Mouse (Mus musculus): ENCODE measurements around the gene Exoc2. TPM values are rescaled to one million over a fixed set of nuclear protein-coding genes. Genes with fewer than 3 reads are reported as not detected.

Exoc2 gene
- polyA plus RNA-seq, 1 experiment from 2014 or later: 36.0 TPM

GRCm38 (mm10) chr13:30902286-30902685, 71.6 kb downstream of the Exoc2 start:
- H3K4me1 ChIP-seq (ENCODE audit: control insufficient read depth, insufficient read depth, low read length): no peaks in the 10 kb centered on the region
- ATAC-seq (ENCODE audit: insufficient number of reproducible peaks, insufficient read depth, low FRiP score, low read depth): no peak
- no peaks in the 10 kb centered on the region for H3K27me3 ChIP-seq (ENCODE audit: control insufficient read depth, insufficient read depth, low read length)
- H3K36me3 ChIP-seq (ENCODE audit: control insufficient read depth, insufficient read depth, low read length): peaks cover 10% of the 10 kb centered on the region; the same call in 1 of the 2 replicates
- H3K4me2 ChIP-seq (replicated peaks; ENCODE audit: low read depth, low read length): no peak overlapping the region
- H3K9ac ChIP-seq (replicated peaks; ENCODE audit: low read depth, low read length): no peak overlapping the region
- H3K27ac ChIP-seq (ENCODE audit: low read length): no peak overlapping the region
- WGBS: 63% methylated on average over 2 of the region's 2 CpGs
- no peak overlapping the region for H3K4me3 ChIP-seq (ENCODE audit: low read depth, low read length)
- H3K9me3 ChIP-seq (ENCODE audit: control insufficient read depth, low read depth, low read length): no peaks in the 10 kb centered on the region

GRCm38 (mm10) chr13:30901387-30902041, 72.4 kb downstream of the Exoc2 start:
- H3K9ac ChIP-seq (replicated peaks; ENCODE audit: low read depth, low read length): no peak overlapping the region
- ATAC-seq (ENCODE audit: insufficient number of reproducible peaks, insufficient read depth, low FRiP score, low read depth): no peak
- 85% methylated on average over 7 of the region's 7 CpGs for WGBS

GRCm38 (mm10) chr13:30894015-30894634, 79.8 kb downstream of the Exoc2 start:
- ATAC-seq (ENCODE audit: insufficient number of reproducible peaks, insufficient read depth, low FRiP score, low read depth): no peak
- 63% methylated on average over 6 of the region's 6 CpGs for WGBS
- no peak overlapping the region for H3K27ac ChIP-seq (ENCODE audit: low read length)
- no peaks in the 10 kb centered on the region for H3K9me3 ChIP-seq (ENCODE audit: control insufficient read depth, low read depth, low read length)
- H3K27me3 ChIP-seq (ENCODE audit: control insufficient read depth, insufficient read depth, low read length): no peaks in the 10 kb centered on the region
- peaks cover 8% of the 10 kb centered on the region; the same call in 1 of the 2 replicates for H3K36me3 ChIP-seq (ENCODE audit: control insufficient read depth, insufficient read depth, low read length)
- H3K4me1 ChIP-seq (ENCODE audit: control insufficient read depth, insufficient read depth, low read length): no peaks in the 10 kb centered on the region
- H3K4me3 ChIP-seq (ENCODE audit: low read depth, low read length): no peak overlapping the region
- H3K9ac ChIP-seq (replicated peaks; ENCODE audit: low read depth, low read length): no peak overlapping the region
- H3K4me2 ChIP-seq (replicated peaks; ENCODE audit: low read depth, low read length): no peak overlapping the region

More at GRCm38 (mm10) chr13:30901387-30902041, 72.4 kb downstream of the Exoc2 start:
- no peak overlapping the region for H3K27ac ChIP-seq (ENCODE audit: low read length)
- peaks cover 10% of the 10 kb centered on the region; the same call in 1 of the 2 replicates for H3K36me3 ChIP-seq (ENCODE audit: control insufficient read depth, insufficient read depth, low read length)
- H3K27me3 ChIP-seq (ENCODE audit: control insufficient read depth, insufficient read depth, low read length): no peaks in the 10 kb centered on the region
- H3K4me3 ChIP-seq (ENCODE audit: low read depth, low read length): no peak overlapping the region
- H3K4me1 ChIP-seq (ENCODE audit: control insufficient read depth, insufficient read depth, low read length): no peaks in the 10 kb centered on the region
- H3K4me2 ChIP-seq (replicated peaks; ENCODE audit: low read depth, low read length): no peak overlapping the region
- no peaks in the 10 kb centered on the region for H3K9me3 ChIP-seq (ENCODE audit: control insufficient read depth, low read depth, low read length)

GRCm38 (mm10) chr13:30892315-30892714, 81.6 kb downstream of the Exoc2 start:
- peaks cover 4% of the 10 kb centered on the region; the same call in 1 of the 2 replicates for H3K36me3 ChIP-seq (ENCODE audit: control insufficient read depth, insufficient read depth, low read length)
- ATAC-seq (ENCODE audit: insufficient number of reproducible peaks, insufficient read depth, low FRiP score, low read depth): no peak
- WGBS: 55% methylated on average over 4 of the region's 4 CpGs
- no peaks in the 10 kb centered on the region for H3K4me1 ChIP-seq (ENCODE audit: control insufficient read depth, insufficient read depth, low read length)
- no peak overlapping the region for H3K9ac ChIP-seq (replicated peaks; ENCODE audit: low read depth, low read length)
- H3K4me3 ChIP-seq (ENCODE audit: low read depth, low read length): no peak overlapping the region
- no peaks in the 10 kb centered on the region for H3K9me3 ChIP-seq (ENCODE audit: control insufficient read depth, low read depth, low read length)
- H3K27me3 ChIP-seq (ENCODE audit: control insufficient read depth, insufficient read depth, low read length): no peaks in the 10 kb centered on the region
- H3K4me2 ChIP-seq (replicated peaks; ENCODE audit: low read depth, low read length): no peak overlapping the region
- no peak overlapping the region for H3K27ac ChIP-seq (ENCODE audit: low read length)

- Histone ChIP-seq H3K36me3 (ENCODE audit: control insufficient read depth, insufficient read depth, low read length) (peaks cover 4% of the 10 kb centered on the region; the same call in 1 of the 2 replicates), H3K4me2 (replicated peaks; ENCODE audit: low read depth, low read length) (no peak overlapping the region), H3K27me3 (ENCODE audit: control insufficient read depth, insufficient read depth, low read length) (no peaks in the 10 kb centered on the region), H3K27ac (ENCODE audit: low read length) (no peak overlapping the region), H3K4me1 (ENCODE audit: control insufficient read depth, insufficient read depth, low read length) (no peaks in the 10 kb centered on the region), H3K4me3 (ENCODE audit: low read depth, low read length) (no peak overlapping the region), H3K9ac (replicated peaks; ENCODE audit: low read depth, low read length) (no peak overlapping the region), H3K9me3 (ENCODE audit: control insufficient read depth, low read depth, low read length) (no peaks in the 10 kb centered on the region)
- 69% methylated on average over 5 of the region's 5 CpGs for WGBS
- ATAC-seq (ENCODE audit: insufficient number of reproducible peaks, insufficient read depth, low FRiP score, low read depth): no peak
Observed at GRCm38 (mm10) chr13:30891223-30891622, 82.7 kb downstream of the Exoc2 start.

GRCm38 (mm10) chr13:30888480-30888879, 85.4 kb downstream of the Exoc2 start:
- 16% methylated on average over 3 of the region's 3 CpGs for WGBS
- Histone ChIP-seq H3K9ac (replicated peaks; ENCODE audit: low read depth, low read length) (no peak overlapping the region), H3K36me3 (ENCODE audit: control insufficient read depth, insufficient read depth, low read length) (peaks cover 8% of the 10 kb centered on the region; the same call in 1 of the 2 replicates), H3K4me1 (ENCODE audit: control insufficient read depth, insufficient read depth, low read length) (no peaks in the 10 kb centered on the region), H3K4me2 (replicated peaks; ENCODE audit: low read depth, low read length) (no peak overlapping the region), H3K27ac (ENCODE audit: low read length) (no peak overlapping the region), H3K4me3 (ENCODE audit: low read depth, low read length) (no peak overlapping the region), H3K27me3 (ENCODE audit: control insufficient read depth, insufficient read depth, low read length) (no peaks in the 10 kb centered on the region), H3K9me3 (ENCODE audit: control insufficient read depth, low read depth, low read length) (no peaks in the 10 kb centered on the region)
- no peak for ATAC-seq (ENCODE audit: insufficient number of reproducible peaks, insufficient read depth, low FRiP score, low read depth)

GRCm38 (mm10) chr13:30880310-30880709, 93.6 kb downstream of the Exoc2 start:
- Histone ChIP-seq H3K27ac (ENCODE audit: low read length) (no peak overlapping the region), H3K4me1 (ENCODE audit: control insufficient read depth, insufficient read depth, low read length) (no peaks in the 10 kb centered on the region), H3K9ac (replicated peaks; ENCODE audit: low read depth, low read length) (no peak overlapping the region), H3K4me3 (ENCODE audit: low read depth, low read length) (no peak overlapping the region), H3K36me3 (ENCODE audit: control insufficient read depth, insufficient read depth, low read length) (peaks cover 6% of the 10 kb centered on the region; the same call in 1 of the 2 replicates), H3K9me3 (ENCODE audit: control insufficient read depth, low read depth, low read length) (no peaks in the 10 kb centered on the region), H3K27me3 (ENCODE audit: control insufficient read depth, insufficient read depth, low read length) (no peaks in the 10 kb centered on the region), H3K4me2 (replicated peaks; ENCODE audit: low read depth, low read length) (no peak overlapping the region)
- WGBS: 90% methylated on average over 5 of the region's 5 CpGs
- ATAC-seq (ENCODE audit: insufficient number of reproducible peaks, insufficient read depth, low FRiP score, low read depth): no peak

- WGBS: 79% methylated on average over 1 of the region's 1 CpGs
- H3K4me1 ChIP-seq (ENCODE audit: control insufficient read depth, insufficient read depth, low read length): no peaks in the 10 kb centered on the region
- H3K4me2 ChIP-seq (replicated peaks; ENCODE audit: low read depth, low read length): no peak overlapping the region
- H3K36me3 ChIP-seq (ENCODE audit: control insufficient read depth, insufficient read depth, low read length): peaks cover 6% of the 10 kb centered on the region; the same call in 1 of the 2 replicates
- no peak for ATAC-seq (ENCODE audit: insufficient number of reproducible peaks, insufficient read depth, low FRiP score, low read depth)
- no peak overlapping the region for H3K9ac ChIP-seq (replicated peaks; ENCODE audit: low read depth, low read length)
- no peaks in the 10 kb centered on the region for H3K27me3 ChIP-seq (ENCODE audit: control insufficient read depth, insufficient read depth, low read length)
- no peak overlapping the region for H3K27ac ChIP-seq (ENCODE audit: low read length)
- no peak overlapping the region for H3K4me3 ChIP-seq (ENCODE audit: low read depth, low read length)
- H3K9me3 ChIP-seq (ENCODE audit: control insufficient read depth, low read depth, low read length): no peaks in the 10 kb centered on the region
Observed at GRCm38 (mm10) chr13:30879871-30880270, 94.0 kb downstream of the Exoc2 start.

All from stomach, embryonic 14.5 days (tissue).